Mouse (Mus musculus): Measurements from ENCODE around the gene Tspan32. TPM values are rescaled to one million over a fixed set of nuclear protein-coding genes. Genes with fewer than 3 reads are reported as not detected.
A peak's percentile ranks its signal among the peaks of the same experiment; 100 is the strongest.

Tspan32 gene
- polyA plus RNA-seq, 1 experiment from 2014 or later: 0.14 TPM

DNA sequence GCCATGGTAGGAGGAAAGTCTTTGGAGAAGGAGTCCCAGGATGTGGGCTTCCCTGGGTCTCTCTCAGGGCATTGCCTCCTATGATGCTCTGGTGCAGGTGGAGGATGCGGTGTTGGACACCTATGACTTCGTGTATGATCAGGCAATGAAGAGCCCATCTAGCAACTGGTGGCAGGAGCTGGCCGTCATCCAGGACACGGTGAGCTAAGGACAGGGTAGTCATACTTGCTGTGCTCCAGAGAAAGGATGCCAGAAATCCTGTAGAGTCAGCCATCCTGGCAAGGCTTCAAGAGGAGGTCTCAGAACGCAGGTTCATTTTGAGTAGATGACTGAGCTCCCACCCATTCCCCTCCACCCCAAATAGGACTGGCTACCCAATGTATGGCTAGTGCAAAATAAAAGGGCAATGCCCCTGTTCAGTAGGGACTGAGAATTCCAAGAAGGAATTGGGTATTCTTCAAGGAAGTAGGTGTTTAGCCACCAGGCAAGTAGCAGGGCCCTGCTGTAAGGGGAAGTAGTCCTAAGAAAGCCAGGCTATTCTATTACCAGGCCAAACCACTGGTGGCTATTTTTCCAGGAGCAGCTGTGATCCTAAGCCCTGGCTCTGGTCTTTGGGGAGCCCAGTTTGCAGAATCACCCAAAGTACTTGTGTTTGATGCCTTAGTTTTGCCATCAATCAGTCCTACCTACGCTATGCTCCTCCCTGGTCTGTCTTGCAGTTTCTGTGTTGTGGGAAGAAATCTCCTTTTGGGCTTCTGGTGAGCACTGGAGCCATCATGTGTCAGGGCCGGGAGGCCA is 10.2 kb downstream of the Tspan32 start:
- TF ChIP-seq CTCF (IDR thresholded peaks at IDR 0.05): no peak
- DNase-seq (ENCODE audit: low read depth, low spot score) (no peak), ATAC-seq (no peak)
- POLR2A ChIA-PET: interaction anchor here (2.3 to 3.3 kb wide), 3 partner anchors 16 to 39 kb away, joined by 6 to 30 read pairs (median 17); partner anchors contain the start of gene Cd81
- in situ Hi-C loops (cut with MboI; ENCODE audit: low pct_unique_long_range_greater_than_20kb): loop anchor here (5.0 to 25.0 kb wide), 2 partner anchors 37 to 628 kb away; partner anchors contain the start of genes Cd81, Ctsd and Gm49369
- H3K27me3 ChIP-seq: no peaks in the 10 kb centered on the region
- CTCF ChIA-PET: interaction anchor here (0.9 to 3.7 kb wide), 7 partner anchors 15 to 71 kb away, joined by 3 to 15 read pairs (median 3); no protein-coding TSS in a partner anchor

- DNase-seq (ENCODE audit: low read depth, low spot score) (peak; percentile 90), ATAC-seq (no peak)
- ChIA-PET POLR2A (interaction anchor here (1.0 to 2.4 kb wide), 2 partner anchors 16 to 37 kb away, joined by 3 to 17 read pairs; partner anchors contain the start of gene Cd81), CTCF (interaction anchor here (0.8 to 1.4 kb wide), 3 partner anchors 38 to 71 kb away, joined by 4 read pairs; no protein-coding TSS in a partner anchor)
- no peak for TF ChIP-seq CTCF (IDR thresholded peaks at IDR 0.05)
- H3K27me3 ChIP-seq: no peaks in the 10 kb centered on the region
- in situ Hi-C loops (cut with MboI; ENCODE audit: low pct_unique_long_range_greater_than_20kb): loop anchor here (5.0 to 25.0 kb wide), 2 partner anchors 36 to 629 kb away; partner anchors contain the start of genes Cd81, Ctsd and Gm49369
Observed at GRCm38 (mm10) chr7:143015755-143016423, 11.0 kb downstream of the Tspan32 start.

GRCm38 (mm10) chr7:143016424-143017142 is 11.7 kb downstream of the Tspan32 start:
- ATAC-seq (no peak), DNase-seq (ENCODE audit: low read depth, low spot score) (no peak)
- no peaks in the 10 kb centered on the region for H3K27me3 ChIP-seq
- ChIA-PET CTCF (interaction anchor here (0.8 to 1.9 kb wide), 4 partner anchors 8 to 70 kb away, joined by 4 to 5 read pairs (median 4); no protein-coding TSS in a partner anchor), POLR2A (interaction anchor here (1.0 to 2.4 kb wide), 2 partner anchors 15 to 36 kb away, joined by 3 to 17 read pairs; partner anchors contain the start of gene Cd81)
- in situ Hi-C loops (cut with MboI; ENCODE audit: low pct_unique_long_range_greater_than_20kb): loop anchor here (5.0 to 25.0 kb wide), 2 partner anchors 36 to 629 kb away; partner anchors contain the start of genes Cd81, Ctsd and Gm49369
- no peak for TF ChIP-seq CTCF (IDR thresholded peaks at IDR 0.05)

DNA sequence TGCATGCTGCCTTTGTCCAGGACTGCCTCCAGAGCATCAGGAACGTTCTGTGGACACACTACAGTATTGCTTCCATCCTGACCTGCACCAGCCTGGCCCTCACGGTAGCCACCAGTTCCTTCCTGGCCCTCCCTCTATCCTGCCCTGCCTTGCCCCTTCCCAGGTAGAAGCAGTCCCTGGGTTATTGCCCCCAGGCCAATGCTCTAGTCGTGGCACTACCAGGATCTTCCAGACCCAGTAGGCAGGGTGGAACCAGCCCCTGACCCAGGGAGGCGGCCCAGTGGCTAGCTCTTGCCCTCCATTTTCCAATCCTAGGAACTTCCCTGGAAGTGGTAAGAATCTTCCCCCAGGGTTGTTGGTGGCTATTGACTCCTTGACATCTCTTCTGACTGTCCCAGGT is 12.3 kb downstream of the Tspan32 start:
- ChIA-PET CTCF (interaction anchor here (1.4 to 1.9 kb wide), 2 partner anchors 9 to 69 kb away, joined by 4 to 5 read pairs; no protein-coding TSS in a partner anchor), POLR2A (interaction anchor here (2.4 kb wide), 1 partner anchor 36 kb away, joined by 17 read pairs; the partner anchor contains the start of gene Cd81)
- DNase-seq (ENCODE audit: low read depth, low spot score): no peak
- no peak for TF ChIP-seq CTCF (IDR thresholded peaks at IDR 0.05)
- no peak for ATAC-seq
- in situ Hi-C loops (cut with MboI; ENCODE audit: low pct_unique_long_range_greater_than_20kb): loop anchor here (5.0 to 25.0 kb wide), 2 partner anchors 35 to 630 kb away; partner anchors contain the start of genes Cd81, Ctsd and Gm49369
- no peaks in the 10 kb centered on the region for H3K27me3 ChIP-seq

DNA sequence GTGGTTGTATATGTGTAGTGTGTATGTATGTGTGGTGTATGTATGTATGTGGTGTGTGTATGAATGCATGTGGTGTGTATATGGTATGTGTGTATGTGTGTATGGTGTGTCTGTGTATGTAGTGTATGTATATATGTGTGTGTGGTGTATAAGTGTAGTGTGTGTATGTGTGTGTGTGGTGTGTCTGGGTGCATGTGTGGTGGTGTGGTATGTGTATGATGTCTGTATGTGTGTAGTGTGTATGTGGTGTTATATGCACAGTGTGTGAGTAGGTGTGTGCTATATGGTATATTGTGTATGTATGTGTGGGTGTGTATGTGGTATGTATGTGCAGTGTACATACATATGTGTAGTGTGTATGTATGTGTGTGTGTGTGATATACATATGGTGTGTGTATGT is 15.2 kb downstream of the Tspan32 start:
- no peak for ATAC-seq
- no peak for DNase-seq (ENCODE audit: low read depth, low spot score)
- no peak for TF ChIP-seq CTCF (IDR thresholded peaks at IDR 0.05)
- CTCF ChIA-PET: no interaction called here
- in situ Hi-C loops (cut with MboI; ENCODE audit: low pct_unique_long_range_greater_than_20kb): loop anchor here (25.0 kb wide), 1 partner anchor 633 kb away; the partner anchor contains the start of genes Ctsd and Gm49369
- POLR2A ChIA-PET: no interaction called here
- no peaks in the 10 kb centered on the region for H3K27me3 ChIP-seq

- POLR2A ChIA-PET: no interaction called here
- DNase-seq (ENCODE audit: low read depth, low spot score) (no peak), ATAC-seq (no peak)
- in situ Hi-C loops (cut with MboI; ENCODE audit: low pct_unique_long_range_greater_than_20kb): loop anchor here (25.0 kb wide), 1 partner anchor 633 kb away; the partner anchor contains the start of genes Ctsd and Gm49369
- TF ChIP-seq CTCF (IDR thresholded peaks at IDR 0.05): no peak
- CTCF ChIA-PET: no interaction called here
- no peaks in the 10 kb centered on the region for H3K27me3 ChIP-seq
Observed at GRCm38 (mm10) chr7:143020764-143021163, 15.9 kb downstream of the Tspan32 start.

DNA sequence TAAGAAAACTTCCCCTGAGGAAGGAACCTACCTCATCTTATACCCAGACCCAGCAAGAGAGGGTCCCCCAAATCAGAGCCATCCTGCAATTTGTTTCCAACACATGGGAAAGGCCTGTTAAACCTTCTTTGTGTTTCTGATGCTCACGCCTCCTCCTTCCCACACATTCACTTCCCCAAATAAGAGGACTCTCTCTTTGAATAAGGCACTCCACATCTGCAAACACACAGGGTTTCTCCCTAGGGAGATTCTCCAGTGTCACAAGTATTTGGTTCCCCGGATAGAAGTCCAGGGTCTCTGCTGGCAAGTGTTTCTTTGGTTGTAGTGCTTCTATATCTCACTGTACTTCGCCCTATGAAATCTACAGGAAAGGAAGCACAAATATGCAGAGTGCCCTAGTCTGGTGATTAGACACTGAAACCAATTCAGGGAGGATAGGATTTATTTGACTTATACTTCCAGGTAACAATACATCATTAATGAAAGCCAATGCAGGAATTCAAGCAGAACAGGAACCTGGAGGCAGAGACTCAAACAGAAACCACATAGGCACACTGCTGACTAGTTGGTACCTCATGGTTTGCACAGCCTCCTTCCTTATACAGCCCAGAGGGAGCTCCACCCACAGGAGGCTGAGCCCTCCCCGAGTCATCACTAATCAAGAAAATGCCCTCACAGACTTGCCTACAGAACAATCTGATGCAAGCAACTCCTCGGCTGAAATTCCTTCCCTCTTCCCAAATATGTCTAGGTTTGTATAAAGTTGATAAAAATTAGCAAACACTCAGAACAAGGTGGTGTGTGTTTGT is 16.7 kb downstream of the Tspan32 start:
- ATAC-seq (no peak), DNase-seq (ENCODE audit: low read depth, low spot score) (no peak)
- H3K27me3 ChIP-seq: no peaks in the 10 kb centered on the region
- in situ Hi-C loops (cut with MboI; ENCODE audit: low pct_unique_long_range_greater_than_20kb): loop anchor here (25.0 kb wide), 1 partner anchor 634 kb away; the partner anchor contains the start of genes Ctsd and Gm49369
- POLR2A ChIA-PET: no interaction called here
- CTCF ChIA-PET: no interaction called here
- TF ChIP-seq CTCF (IDR thresholded peaks at IDR 0.05): no peak

DNA sequence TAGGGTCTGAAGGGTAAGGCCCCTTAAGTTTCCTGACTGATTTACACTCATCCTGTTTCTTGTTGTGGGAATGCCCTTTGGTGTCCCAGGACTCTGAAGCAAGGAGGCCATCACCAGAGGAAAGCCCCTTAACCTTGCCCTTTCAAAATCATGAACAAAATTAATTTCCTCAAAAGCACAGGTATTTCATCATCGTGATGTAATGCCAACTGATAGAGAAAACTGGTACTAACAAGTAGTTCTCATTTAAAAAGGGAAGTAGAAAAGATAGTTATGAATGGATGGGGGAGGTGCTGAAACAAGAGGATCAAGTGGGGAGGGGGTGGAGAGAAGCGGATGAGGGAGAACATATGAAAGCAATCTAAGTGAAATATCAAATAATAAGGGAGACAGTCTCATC is 18.7 kb downstream of the Tspan32 start:
- ATAC-seq (no peak), DNase-seq (ENCODE audit: low read depth, low spot score) (no peak)
- no peaks in the 10 kb centered on the region for H3K27me3 ChIP-seq
- ChIA-PET POLR2A (no interaction called here), CTCF (interaction anchor here (1.4 kb wide), 1 partner anchor 15 kb away, joined by 3 read pairs; no protein-coding TSS in a partner anchor)
- in situ Hi-C loops (cut with MboI; ENCODE audit: low pct_unique_long_range_greater_than_20kb): loop anchor here (25.0 kb wide), 1 partner anchor 636 kb away; the partner anchor contains the start of genes Ctsd and Gm49369
- TF ChIP-seq CTCF (IDR thresholded peaks at IDR 0.05): no peak

- H3K27me3 ChIP-seq: no peaks in the 10 kb centered on the region
- ChIA-PET CTCF (no interaction called here), POLR2A (no interaction called here)
- no peak for TF ChIP-seq CTCF (IDR thresholded peaks at IDR 0.05)
- ATAC-seq: no peak
- in situ Hi-C loops (cut with MboI; ENCODE audit: low pct_unique_long_range_greater_than_20kb): loop anchor here (25.0 kb wide), 1 partner anchor 637 kb away; the partner anchor contains the start of genes Ctsd and Gm49369
- DNase-seq (ENCODE audit: low read depth, low spot score): no peak
Observed at GRCm38 (mm10) chr7:143024293-143024692, 19.4 kb downstream of the Tspan32 start.
